Mouse (Mus musculus) adrenal gland, postnatal 36 days (tissue): Measurements from ENCODE around the gene Set. TPM values are rescaled to one million over a fixed set of nuclear protein-coding genes. Genes with fewer than 3 reads are reported as not detected.
"Not testable (repeated sequence)": the region's sequence is repeated elsewhere in the genome, so short reads cannot be mapped to it uniquely, and the experiment has no call there.

Experiments used
- DNase-seq, 2 experiments: peaks; one replicate each; pipeline ENCODE4 v3.0.0; 2021; ENCODE audit warnings: mixed read lengths in 1 of 2
- long read RNA-seq, 2 experiments: library from polyadenylated mRNA; stranded (forward); transcript quantifications; one replicate each; pipeline ENCODE4 v2.0.0; 2021; ENCODE audit warnings: borderline sequencing depth in 2 of 2
- total RNA-seq, 2 experiments: library from RNA; stranded (reverse); gene quantifications; 2 replicates each; pipeline ENCODE4 v1.2.3; 2021

The Set gene
- total RNA-seq = 100 to 1,000 TPM; 255 to 277 TPM
- long read RNA-seq, experiment 1, transcript Set-202 (8 exons, 2,824 nt) = minor isoform, 65 of 486 reads
- long read RNA-seq, experiment 1, transcript Set-201 (8 exons, 2,834 nt) = major isoform, 384 of 486 reads
- long read RNA-seq, experiment 1, partial matches to known transcripts = 23 of 486 reads
- long read RNA-seq, experiment 1, other reads (novel, unspliced or antisense) = 12 of 486 reads
- long read RNA-seq, experiment 2, transcript Set-201 (8 exons, 2,834 nt) = major isoform, 64 of 96 reads
- long read RNA-seq, experiment 2, transcript Set-202 (8 exons, 2,824 nt) = minor isoform, 21 of 96 reads
- long read RNA-seq, experiment 2, partial matches to known transcripts = 7 of 96 reads
- long read RNA-seq, experiment 2, other reads (novel, unspliced or antisense) = 4 of 96 reads

DNA sequence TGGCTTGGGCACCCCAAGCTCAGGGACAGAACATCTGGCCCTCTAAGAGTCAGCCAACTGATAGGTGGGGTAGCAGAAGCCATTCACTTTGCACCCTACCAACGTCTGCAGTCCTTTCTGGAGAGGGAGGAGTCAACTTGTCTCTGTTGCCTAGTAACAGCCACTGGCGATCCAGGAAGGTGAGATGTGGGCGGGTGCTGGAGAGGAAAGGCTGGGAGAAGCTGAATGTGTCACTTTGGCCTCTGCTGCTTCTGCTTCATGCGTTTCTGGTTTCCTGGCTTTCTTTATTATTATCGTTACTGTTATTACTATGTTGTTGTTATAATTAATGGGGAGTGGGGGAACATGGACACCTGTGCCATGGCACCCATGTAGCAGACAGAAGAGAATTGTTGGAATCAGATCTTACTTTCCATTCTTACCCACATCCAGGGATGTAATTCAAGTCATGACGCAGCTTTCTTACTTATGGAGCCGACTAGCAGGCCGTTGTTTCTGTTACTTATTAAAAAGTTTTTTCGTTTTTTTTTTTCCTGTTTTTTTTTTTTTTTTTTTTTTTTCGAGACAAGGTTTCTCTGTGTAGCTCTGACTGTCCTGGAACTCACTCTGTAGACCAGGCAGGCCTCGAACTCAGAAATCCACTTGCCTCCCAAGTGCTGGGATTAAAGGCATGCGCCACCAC lies at the start of gene Set:
Gene Set, plus strand, starts transcription at position 156 of the 682 bp plus-strand sequence.
- peak; percentile 72 to 75 for DNase-seq

DNA sequence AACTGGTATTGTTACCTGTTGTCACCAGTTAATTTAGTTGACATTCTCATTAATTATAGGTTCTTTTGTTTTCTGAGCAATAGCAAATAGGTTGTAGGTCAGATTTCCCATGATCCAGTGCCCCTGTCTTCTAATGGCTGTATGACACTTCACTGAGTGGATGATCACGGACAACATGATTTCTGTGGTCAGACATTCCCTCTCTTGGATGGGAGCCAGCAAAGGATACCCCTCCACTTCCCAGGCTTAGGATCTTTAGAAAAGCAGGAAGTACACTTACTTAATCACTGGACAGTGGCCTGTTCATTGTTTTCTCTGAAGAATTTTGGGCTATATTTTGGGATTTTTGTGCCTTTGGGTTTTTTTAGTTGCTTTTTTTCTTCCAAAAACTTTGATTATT lies 48.1 kb upstream of the Set start:
- no peak for DNase-seq

- peak; percentile 66 to 76 for DNase-seq
These were observed 46.3 kb upstream of the Set start for GRCm38 (mm10) chr2:30010840-30011281.

- DNase-seq = no peak
These were observed 42.7 kb upstream of the Set start for GRCm38 (mm10) chr2:30014326-30014966.

- no peak for DNase-seq
These were observed 31.7 kb upstream of the Set start for GRCm38 (mm10) chr2:30025454-30025853.

DNA sequence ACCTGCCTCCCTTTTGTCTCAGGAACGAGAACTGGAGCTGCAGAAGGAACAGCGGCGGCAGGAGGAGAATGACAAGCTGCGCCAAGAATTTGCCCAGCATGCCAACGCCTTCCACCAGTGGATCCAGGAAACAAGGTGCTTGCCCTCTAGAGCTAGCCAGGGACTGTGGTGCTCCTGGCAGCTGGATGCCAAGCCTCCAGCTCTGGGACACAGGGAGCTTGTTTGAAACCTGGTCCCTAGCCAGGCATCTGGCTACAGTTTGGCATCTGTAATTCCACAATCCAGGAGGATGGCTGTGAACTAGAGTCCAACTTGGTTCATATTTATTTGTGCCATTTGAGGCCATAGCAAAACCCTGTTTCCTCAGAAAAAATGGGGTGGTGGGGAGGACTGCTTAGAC lies 30.2 kb upstream of the Set start:
- no peak for DNase-seq

- no peak for DNase-seq
These were observed 24.8 kb upstream of the Set start for GRCm38 (mm10) chr2:30032244-30032846.

DNA sequence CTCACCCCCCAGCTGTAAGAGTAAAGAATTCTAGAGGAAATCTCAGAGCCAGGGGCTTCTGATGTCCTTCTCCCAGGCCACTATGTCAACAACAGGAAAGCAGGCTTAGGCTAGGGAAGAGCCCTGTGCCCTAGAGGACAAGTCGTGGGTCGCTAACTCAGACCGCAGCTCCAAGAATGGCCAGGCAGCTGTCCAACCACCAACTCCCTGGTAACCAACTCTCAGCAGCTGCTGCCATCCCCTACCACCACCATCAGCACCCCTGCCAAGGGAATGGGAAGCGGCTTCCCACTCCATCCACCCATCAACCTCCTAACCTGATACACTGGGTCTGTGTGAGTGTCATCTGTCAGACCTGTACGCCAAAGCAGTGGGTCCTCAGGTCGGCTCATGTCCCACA lies 24.2 kb upstream of the Set start:
- DNase-seq = no peak

GRCm38 (mm10) chr2:30037762-30038161 lies 19.4 kb upstream of the Set start:
- no peak for DNase-seq

- no peak for DNase-seq
These were observed 18.8 kb upstream of the Set start for GRCm38 (mm10) chr2:30038370-30038769.

- DNase-seq = no peak
These were observed 17.5 kb upstream of the Set start for GRCm38 (mm10) chr2:30039687-30040086.

GRCm38 (mm10) chr2:30042445-30042844 lies 14.7 kb upstream of the Set start:
- peak; percentile 88 to 91 for DNase-seq

DNA sequence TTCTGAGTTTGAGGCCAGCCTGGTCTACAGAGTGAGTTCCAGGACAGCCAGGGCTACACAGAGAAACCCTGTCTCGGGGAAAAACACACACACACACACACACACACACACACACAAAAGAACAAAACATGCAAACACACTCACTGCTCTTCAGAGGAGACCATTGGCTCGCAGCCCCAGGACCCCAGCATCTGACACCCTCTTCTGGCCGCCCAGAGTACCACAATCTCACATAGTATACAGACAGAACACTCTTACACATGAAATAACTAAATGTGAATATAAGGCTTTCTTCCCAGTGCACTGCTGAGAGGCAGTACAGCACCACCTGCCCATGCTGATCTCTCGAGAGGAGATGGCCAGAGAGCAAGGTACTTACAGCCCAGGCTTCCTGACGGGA lies 12.6 kb upstream of the Set start:
- no peak for DNase-seq

DNA sequence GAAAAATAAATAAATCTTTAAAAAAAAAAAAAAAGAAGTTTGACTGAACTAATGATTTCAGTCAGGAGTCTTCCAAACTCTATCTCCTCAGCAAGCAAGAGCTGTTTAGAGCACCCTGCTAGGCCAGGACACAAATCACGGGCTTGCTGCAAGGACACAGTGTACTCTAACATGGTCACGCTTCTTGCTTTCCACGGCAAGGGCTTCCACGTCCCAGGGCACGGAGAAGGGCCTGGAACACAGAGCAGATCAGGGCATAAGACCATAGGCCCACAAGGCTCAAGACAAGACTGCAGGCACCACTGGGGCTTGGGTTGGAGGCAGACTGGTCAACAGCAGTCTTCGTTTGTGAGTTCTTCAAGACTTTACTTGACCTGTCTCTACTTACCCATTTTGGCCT lies 10.1 kb upstream of the Set start:
- no peak for DNase-seq

GRCm38 (mm10) chr2:30048101-30048501 lies 9.1 kb upstream of the Set start:
- DNase-seq = no peak

- peak; percentile 99 for DNase-seq
These were observed 8.3 kb upstream of the Set start, which contains the start of gene Wdr34 for GRCm38 (mm10) chr2:30048699-30049388. Wdr34 (minus strand) TSS chr2:30048881.

- DNase-seq = no peak
These were observed 7.3 kb upstream of the Set start for GRCm38 (mm10) chr2:30049831-30050230.

- DNase-seq = no peak
These were observed 5.0 kb upstream of the Set start for GRCm38 (mm10) chr2:30051992-30052761.

DNA sequence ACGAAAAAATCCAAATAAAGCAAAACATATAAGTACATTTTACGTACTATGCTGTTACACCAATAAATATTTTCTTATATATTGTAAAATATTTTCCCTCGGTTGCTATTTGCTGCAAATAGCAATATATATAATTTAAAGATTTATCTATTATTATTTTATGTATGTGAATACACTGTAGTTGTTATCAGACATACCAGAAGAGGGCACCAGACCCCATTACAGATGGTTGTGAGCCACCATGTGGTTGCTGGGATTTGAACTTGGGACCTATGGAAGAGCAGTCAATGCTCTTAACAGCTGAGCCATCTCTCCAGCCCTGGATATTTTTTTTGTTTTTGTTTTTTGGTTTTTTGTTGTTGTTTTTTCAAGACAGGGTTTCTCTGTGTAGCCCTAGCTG lies 1.9 kb upstream of the Set start:
- not testable (repeated sequence) for DNase-seq

DNA sequence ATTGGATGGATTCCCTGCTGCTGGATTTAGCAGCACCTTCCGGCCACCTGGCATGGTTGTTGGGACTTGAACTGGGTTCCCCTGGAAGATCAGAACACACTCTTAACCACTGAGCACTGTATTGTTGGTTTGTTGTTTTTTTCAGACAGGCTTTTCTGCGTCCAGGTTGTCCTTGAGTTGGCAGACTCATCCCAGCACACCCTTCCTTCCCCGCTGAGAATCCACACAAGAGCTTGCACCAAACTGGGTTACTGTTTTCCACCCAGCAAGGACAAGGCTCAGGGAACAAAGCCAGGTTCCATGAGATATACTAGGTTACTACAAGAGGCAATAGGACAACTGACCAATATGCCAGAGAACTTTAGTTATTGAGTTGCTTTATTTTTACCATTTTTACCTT lies 442 bp upstream of the Set start:
- DNase-seq = peak; percentile 52 to 66

DNA sequence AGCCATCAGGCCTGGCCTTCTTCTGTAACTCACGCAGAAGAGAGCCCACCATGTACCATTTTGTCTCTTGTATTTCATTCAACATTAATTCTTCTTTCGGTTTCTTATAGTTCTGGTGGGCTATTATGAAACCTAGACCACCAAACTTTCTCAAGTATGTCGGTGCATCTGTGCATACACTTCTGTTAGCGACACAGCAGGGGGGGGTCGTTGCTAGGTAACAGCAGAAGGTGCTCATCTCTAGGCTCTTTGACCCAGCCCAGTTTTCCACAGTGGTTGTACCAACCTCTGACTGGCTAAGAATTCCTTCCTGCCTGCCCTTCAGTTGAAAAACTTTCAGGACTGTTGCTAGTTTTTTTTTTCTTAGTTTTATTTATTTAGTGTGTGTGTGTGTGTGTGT lies 1.2 kb downstream of the Set start:
- no peak for DNase-seq
